Mouse (Mus musculus) layer of hippocampus, adult 11-12 months (tissue): ENCODE measurements around the gene Podn.
"Not testable (repeated sequence)": the region's sequence is repeated elsewhere in the genome, so short reads cannot be mapped to it uniquely, and the experiment has no call there.

Experiments
- DNase-seq: peaks from one replicate; pipeline ENCODE4 v3.0.0; 2022; ENCODE audit warnings: low spot score

Podn gene

GRCm38 (mm10) chr4:108096345-108096744 is at the start of gene Podn:
Podn (minus strand) TSS chr4:108096445.
- DNase-seq, result no peak

GRCm38 (mm10) chr4:108145554-108145953 is 49.3 kb upstream of the Podn start:
- DNase-seq, result not testable (repeated sequence)

- DNase-seq, result no peak
These were observed 48.6 kb upstream of the Podn start, which contains the start of gene Scp2 for GRCm38 (mm10) chr4:108144880-108145279. Scp2 (minus strand) TSS chr4:108144998.

GRCm38 (mm10) chr4:108143778-108144177 is 47.5 kb upstream of the Podn start:
- no peak for DNase-seq

- DNase-seq, result not testable (repeated sequence)
These were observed 46.9 kb upstream of the Podn start for GRCm38 (mm10) chr4:108143178-108143577.

- DNase-seq, result no peak
These were observed 40.7 kb upstream of the Podn start for GRCm38 (mm10) chr4:108136938-108137337.

GRCm38 (mm10) chr4:108130452-108130851 is 34.2 kb upstream of the Podn start:
- no peak for DNase-seq

- DNase-seq, result no peak
These were observed 32.1 kb upstream of the Podn start for GRCm38 (mm10) chr4:108128339-108128738.

GRCm38 (mm10) chr4:108127516-108127915 is 31.3 kb upstream of the Podn start:
- DNase-seq, result no peak

GRCm38 (mm10) chr4:108126260-108126659 is 30.0 kb upstream of the Podn start:
- DNase-seq, result no peak

GRCm38 (mm10) chr4:108124104-108124503 is 27.9 kb upstream of the Podn start:
- DNase-seq, result no peak

- DNase-seq, result peak; percentile 94
These were observed 22.0 kb upstream of the Podn start for GRCm38 (mm10) chr4:108117924-108118876.

- peak; percentile 3 for DNase-seq
These were observed 21.2 kb upstream of the Podn start for GRCm38 (mm10) chr4:108117488-108117887.

- no peak for DNase-seq
These were observed 20.2 kb upstream of the Podn start for GRCm38 (mm10) chr4:108116466-108116865.

- DNase-seq, result no peak
These were observed 14.5 kb upstream of the Podn start for GRCm38 (mm10) chr4:108110706-108111105.

- DNase-seq, result no peak
These were observed 13.5 kb upstream of the Podn start for GRCm38 (mm10) chr4:108109728-108110127.

GRCm38 (mm10) chr4:108092741-108093397 is 3.4 kb downstream of the Podn start:
- no peak for DNase-seq

GRCm38 (mm10) chr4:108083993-108084392 is 12.3 kb downstream of the Podn start:
- DNase-seq, result no peak

- no peak for DNase-seq
These were observed 13.1 kb downstream of the Podn start for GRCm38 (mm10) chr4:108083032-108083735.

- no peak for DNase-seq
These were observed 13.8 kb downstream of the Podn start for GRCm38 (mm10) chr4:108082401-108082806.

- no peak for DNase-seq
These were observed 15.4 kb downstream of the Podn start for GRCm38 (mm10) chr4:108080876-108081275.

GRCm38 (mm10) chr4:108079762-108080161 is 16.5 kb downstream of the Podn start:
- no peak for DNase-seq
